Mouse (Mus musculus): Measurements from ENCODE around the gene Vps37c. TPM values are rescaled to one million over a fixed set of nuclear protein-coding genes. Genes with fewer than 3 reads are reported as not detected.

Gene Vps37c
- total and polyA plus RNA-seq, 2 experiments from 2014 or later, result 27.2 to 30.7 TPM

DNA sequence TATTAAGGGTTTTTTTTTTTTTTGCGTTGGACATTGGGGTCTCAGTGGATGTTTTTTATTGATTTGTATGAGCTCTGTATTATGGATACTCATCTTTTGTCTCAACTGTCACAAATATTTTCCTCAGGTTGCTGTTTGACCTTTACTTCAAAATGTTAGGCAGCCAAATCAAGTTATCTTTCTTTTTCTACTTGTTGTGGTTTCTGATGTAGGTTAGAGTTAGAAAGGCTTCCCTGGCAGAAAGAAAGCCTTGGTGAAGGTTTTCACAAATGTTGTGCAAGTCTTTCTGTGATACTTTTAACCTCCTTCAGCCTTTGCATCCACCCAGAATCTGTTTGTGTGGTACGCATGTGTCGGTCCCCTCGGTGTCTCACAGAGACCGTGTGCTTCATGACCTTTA lies 64.1 kb downstream of the Vps37c start:
- Histone ChIP-seq H3K4me2 (ENCODE audit: low read depth, low read length) (no peak overlapping the region), H3K9me3 (ENCODE audit: low read length) (no peaks in the 10 kb centered on the region), H3K36me3 (ENCODE audit: insufficient read depth, low read length) (no peaks in the 10 kb centered on the region), H3K4me3 (ENCODE audit: low read length) (no peak overlapping the region), H3K4me1 (ENCODE audit: insufficient read depth, low read length) (no peaks in the 10 kb centered on the region), H3K27me3 (ENCODE audit: insufficient read depth, low read length) (no peaks in the 10 kb centered on the region), H3K9ac (replicated peaks; ENCODE audit: low read length) (no peak overlapping the region), H3K27ac (no peak overlapping the region)
- no peak for DNase-seq (ENCODE audit: low spot score)
- 97% methylated on average over 5 of the region's 5 CpGs for WGBS
- TF ChIP-seq CTCF (IDR thresholded peaks at IDR 0.05; ENCODE audit: low read depth), result no peak
- no peak for ATAC-seq

- Histone ChIP-seq H3K4me1 (ENCODE audit: insufficient read depth, low read length) (no peaks in the 10 kb centered on the region; the same call in 1 of the 2 replicates), H3K27me3 (ENCODE audit: insufficient read depth, low read length) (no peaks in the 10 kb centered on the region), H3K9me3 (ENCODE audit: low read length) (no peaks in the 10 kb centered on the region), H3K36me3 (ENCODE audit: insufficient read depth, low read length) (no peaks in the 10 kb centered on the region), H3K9ac (replicated peaks; ENCODE audit: low read length) (no peak overlapping the region), H3K4me2 (ENCODE audit: low read depth, low read length) (no peak overlapping the region), H3K4me3 (ENCODE audit: low read length) (no peak overlapping the region), H3K27ac (no peak overlapping the region)
- DNase-seq (ENCODE audit: low spot score) (no peak), ATAC-seq (no peak)
- no peak for TF ChIP-seq CTCF (IDR thresholded peaks at IDR 0.05; ENCODE audit: low read depth)
Measured at GRCm38 (mm10) chr19:10757125-10757524, 68.6 kb downstream of the Vps37c start.

DNA sequence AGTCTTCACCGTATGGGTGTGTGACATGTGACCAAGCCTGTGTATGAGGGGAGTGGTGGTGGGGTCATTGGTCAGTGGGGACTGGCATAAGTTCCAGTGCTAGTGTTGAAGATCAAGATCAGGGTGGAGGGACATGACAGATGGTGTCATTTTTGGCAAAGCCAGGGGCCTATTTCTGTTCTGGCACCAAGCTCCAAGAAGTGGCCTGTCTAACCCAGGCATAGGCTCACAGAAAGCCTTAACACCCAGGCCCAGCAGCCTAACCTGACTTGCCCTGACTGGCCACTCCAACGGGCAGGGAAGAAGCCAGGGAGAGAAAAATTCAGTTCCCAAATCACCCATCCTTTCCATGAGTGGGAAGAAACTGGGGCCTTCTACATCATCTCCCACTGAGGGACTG lies 69.0 kb downstream of the Vps37c start:
- Histone ChIP-seq H3K4me2 (ENCODE audit: low read depth, low read length) (no peak overlapping the region), H3K36me3 (ENCODE audit: insufficient read depth, low read length) (no peaks in the 10 kb centered on the region), H3K4me3 (ENCODE audit: low read length) (no peak overlapping the region), H3K4me1 (ENCODE audit: insufficient read depth, low read length) (no peaks in the 10 kb centered on the region; the same call in 1 of the 2 replicates), H3K27ac (no peak overlapping the region), H3K27me3 (ENCODE audit: insufficient read depth, low read length) (no peaks in the 10 kb centered on the region), H3K9ac (replicated peaks; ENCODE audit: low read length) (no peak overlapping the region), H3K9me3 (ENCODE audit: low read length) (no peaks in the 10 kb centered on the region)
- 79% methylated on average over 2 of the region's 2 CpGs for WGBS
- DNase-seq (ENCODE audit: low spot score) (no peak), ATAC-seq (no peak)
- no peak for TF ChIP-seq CTCF (IDR thresholded peaks at IDR 0.05; ENCODE audit: low read depth)

DNA sequence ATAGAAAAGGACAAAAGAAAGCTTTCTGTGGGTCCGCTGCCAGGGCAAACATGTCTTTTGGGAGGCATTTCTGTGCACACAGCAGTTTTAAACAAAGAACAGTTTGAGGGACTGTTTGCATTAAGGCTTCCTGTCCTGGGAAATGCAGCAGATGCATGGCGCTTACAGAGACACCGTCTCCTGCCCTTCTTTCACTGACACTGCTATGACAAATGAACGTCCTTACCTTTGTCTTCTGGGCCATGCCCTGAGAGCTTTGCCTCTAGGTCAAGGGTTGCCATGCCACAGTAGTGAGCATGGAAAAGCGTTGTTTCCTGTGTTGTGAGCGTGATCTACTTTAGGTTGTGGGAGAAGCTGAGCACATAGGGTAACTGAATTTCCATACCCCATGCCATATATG lies 70.2 kb downstream of the Vps37c start:
- no peak for ATAC-seq
- Histone ChIP-seq H3K4me1 (ENCODE audit: insufficient read depth, low read length) (no peaks in the 10 kb centered on the region; the same call in 1 of the 2 replicates), H3K9me3 (ENCODE audit: low read length) (no peaks in the 10 kb centered on the region), H3K36me3 (ENCODE audit: insufficient read depth, low read length) (no peaks in the 10 kb centered on the region), H3K9ac (replicated peaks; ENCODE audit: low read length) (no peak overlapping the region), H3K4me3 (ENCODE audit: low read length) (no peak overlapping the region), H3K27me3 (ENCODE audit: insufficient read depth, low read length) (no peaks in the 10 kb centered on the region), H3K4me2 (ENCODE audit: low read depth, low read length) (no peak overlapping the region), H3K27ac (no peak overlapping the region)
- no peak for TF ChIP-seq CTCF (IDR thresholded peaks at IDR 0.05; ENCODE audit: low read depth)
- no peak for DNase-seq (ENCODE audit: low spot score)
- WGBS, result 46% methylated on average over 6 of the region's 6 CpGs

DNA sequence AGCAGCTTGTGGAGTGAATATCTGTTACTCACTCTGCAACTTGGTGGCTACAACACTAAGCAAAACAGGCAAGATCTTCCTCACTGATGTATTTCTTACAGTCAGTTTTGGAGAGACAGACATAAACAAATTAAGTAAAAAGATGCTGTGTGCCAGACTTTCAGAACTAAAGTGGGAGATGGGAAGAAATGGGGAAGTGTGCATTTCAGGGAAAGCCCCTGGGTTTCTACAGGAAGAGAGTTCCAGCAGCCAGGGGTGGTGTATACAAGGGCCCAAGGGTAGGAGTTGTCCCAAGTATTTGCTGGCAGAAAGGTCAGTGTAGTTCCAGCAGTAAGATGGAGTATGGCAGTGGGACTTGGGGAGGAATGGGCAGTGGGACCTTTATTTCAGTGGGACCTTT lies 71.0 kb downstream of the Vps37c start:
- Histone ChIP-seq H3K4me3 (ENCODE audit: low read length) (no peak overlapping the region), H3K27me3 (ENCODE audit: insufficient read depth, low read length) (no peaks in the 10 kb centered on the region), H3K4me1 (ENCODE audit: insufficient read depth, low read length) (no peaks in the 10 kb centered on the region; the same call in 1 of the 2 replicates), H3K9ac (replicated peaks; ENCODE audit: low read length) (no peak overlapping the region), H3K9me3 (ENCODE audit: low read length) (no peaks in the 10 kb centered on the region), H3K36me3 (ENCODE audit: insufficient read depth, low read length) (no peaks in the 10 kb centered on the region), H3K4me2 (ENCODE audit: low read depth, low read length) (no peak overlapping the region), H3K27ac (no peak overlapping the region)
- TF ChIP-seq CTCF (IDR thresholded peaks at IDR 0.05; ENCODE audit: low read depth), result no peak
- ATAC-seq, result no peak
- no peak for DNase-seq (ENCODE audit: low spot score)

DNA sequence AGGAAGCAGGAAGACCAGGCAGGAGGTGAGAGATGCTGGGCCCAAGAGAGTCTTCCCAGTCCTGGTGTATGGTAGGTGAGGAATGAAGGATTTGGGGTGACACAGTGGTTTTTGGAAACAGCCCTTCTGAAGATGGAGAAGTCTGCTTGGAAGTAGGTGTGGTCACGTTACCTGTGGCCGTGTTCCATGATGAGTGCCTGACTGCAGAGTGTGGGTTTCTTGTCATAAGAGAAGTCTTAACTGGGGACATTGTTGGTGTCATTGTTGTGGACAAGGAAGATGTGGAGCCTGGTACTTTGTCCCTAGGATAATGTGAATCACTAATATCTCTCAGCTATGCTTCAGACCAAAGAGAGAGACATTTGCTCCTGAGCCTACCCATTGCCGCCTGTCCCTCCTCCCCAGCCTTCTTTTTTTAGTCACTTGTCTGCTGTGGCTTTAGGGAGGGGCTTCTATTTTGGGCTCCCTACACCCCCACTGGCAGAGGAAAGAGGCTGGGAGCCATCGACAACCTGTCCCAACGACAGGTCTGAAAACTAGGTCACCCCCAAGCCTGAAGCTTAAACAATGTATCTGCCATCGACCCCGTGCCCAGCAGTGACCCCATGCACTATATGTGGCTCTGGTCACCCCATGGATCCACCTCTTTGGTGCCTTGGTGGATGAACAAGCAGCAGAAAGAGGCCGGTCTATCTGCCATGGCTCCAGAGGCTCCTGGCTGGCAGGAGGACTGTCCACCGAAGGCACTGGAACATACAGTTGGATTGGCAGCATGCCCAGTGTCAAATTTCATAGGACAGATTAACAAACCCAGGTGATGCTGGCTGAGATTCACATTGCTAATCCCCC lies 71.7 kb downstream of the Vps37c start:
- no peak for DNase-seq (ENCODE audit: low spot score)
- 74% methylated on average over 9 of the region's 9 CpGs for whole genome bisulfite sequencing

GRCm38 (mm10) chr19:10761794-10762415 lies 73.4 kb downstream of the Vps37c start:
- no peaks in the 10 kb centered on the region for H3K27me3 ChIP-seq (ENCODE audit: insufficient read depth, low read length)
- 88% methylated on average over 8 of the region's 8 CpGs for WGBS
- H3K4me3 ChIP-seq (ENCODE audit: low read length), result no peak overlapping the region
- H3K4me2 ChIP-seq (ENCODE audit: low read depth, low read length), result no peak overlapping the region
- no peak overlapping the region for H3K27ac ChIP-seq
- ATAC-seq (no peak), DNase-seq (ENCODE audit: low spot score) (no peak)
- H3K9ac ChIP-seq (replicated peaks; ENCODE audit: low read length), result no peak overlapping the region
- no peak for TF ChIP-seq CTCF (IDR thresholded peaks at IDR 0.05; ENCODE audit: low read depth)
- H3K9me3 ChIP-seq (ENCODE audit: low read length), result no peaks in the 10 kb centered on the region
- no peaks in the 10 kb centered on the region for H3K36me3 ChIP-seq (ENCODE audit: insufficient read depth, low read length)
- H3K4me1 ChIP-seq (ENCODE audit: insufficient read depth, low read length), result no peaks in the 10 kb centered on the region; the same call in 1 of the 2 replicates

More for the DNA sequence above, 71.7 kb downstream of the Vps37c start:
- Histone ChIP-seq H3K4me3 (ENCODE audit: low read length) (no peak overlapping the region), H3K9ac (replicated peaks; ENCODE audit: low read length) (no peak overlapping the region), H3K36me3 (ENCODE audit: insufficient read depth, low read length) (no peaks in the 10 kb centered on the region), H3K27ac (no peak overlapping the region), H3K4me1 (ENCODE audit: insufficient read depth, low read length) (no peaks in the 10 kb centered on the region; the same call in 1 of the 2 replicates), H3K27me3 (ENCODE audit: insufficient read depth, low read length) (no peaks in the 10 kb centered on the region), H3K9me3 (ENCODE audit: low read length) (no peaks in the 10 kb centered on the region), H3K4me2 (ENCODE audit: low read depth, low read length) (no peak overlapping the region)
- no peak for ATAC-seq
- no peak for TF ChIP-seq CTCF (IDR thresholded peaks at IDR 0.05; ENCODE audit: low read depth)
